Mouse (Mus musculus): ENCODE measurements at regions not wholly inside any gene's neighbourhood (a gene's known extent, or its start where the extent isn't known, plus 50 kb on each side); places are given as distances from the start of the nearest gene placed in this dataset.

GRCm38 (mm10) chr4:54328711-54329427, 503.0 kb downstream of the Tmem38b start:
- TF ChIP-seq CTCF (IDR thresholded peaks at IDR 0.05; ENCODE audit: insufficient read depth, low read depth, low read length) (no peak), POLR2A (IDR thresholded peaks at IDR 0.05; ENCODE audit: insufficient read depth, low read depth, low read length) (no peak)

All from olfactory bulb, adult 2 months (tissue).